Mouse (Mus musculus): ENCODE results near the gene Catsper4.

DNA sequence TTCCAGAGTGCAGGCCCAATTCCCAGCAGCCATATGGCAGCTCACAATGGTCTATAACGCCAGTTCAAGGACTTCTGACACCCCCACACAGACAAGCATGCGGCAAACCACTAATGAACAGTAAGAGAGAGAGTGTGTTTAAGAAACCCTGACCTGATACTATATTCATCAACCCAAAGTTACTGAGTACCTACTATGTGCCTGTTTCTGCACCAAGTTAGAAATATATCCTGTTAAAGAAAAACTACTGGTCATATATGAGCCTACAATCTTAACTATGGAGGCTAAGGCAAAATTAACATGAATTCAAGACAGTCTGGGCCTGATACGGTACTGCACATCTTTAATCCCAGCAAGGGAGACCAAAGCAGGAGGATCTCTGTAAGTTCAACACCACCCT, 41.6 kb downstream of the Catsper4 start:
- TF ChIP-seq CTCF (IDR thresholded peaks at IDR 0.05; ENCODE audit: extremely low read depth, insufficient read length, insufficient replicate concordance, low read depth, low read length), result no peak
- TF ChIP-seq POLR2A (IDR thresholded peaks at IDR 0.05; ENCODE audit: low read depth, low read length), result no peak
